Mouse (Mus musculus): Measurements from ENCODE around the gene Zfp831.
A peak's percentile ranks its signal among the peaks of the same experiment; 100 is the strongest.

Zfp831 gene

GRCm38 (mm10) chr2:174644975-174645374, 1.6 kb downstream of the Zfp831 start:
- DNase-seq (ENCODE audit: low spot score): no peak

GRCm38 (mm10) chr2:174652864-174653263, 9.5 kb downstream of the Zfp831 start:
- no peak for DNase-seq (ENCODE audit: low spot score)

DNA sequence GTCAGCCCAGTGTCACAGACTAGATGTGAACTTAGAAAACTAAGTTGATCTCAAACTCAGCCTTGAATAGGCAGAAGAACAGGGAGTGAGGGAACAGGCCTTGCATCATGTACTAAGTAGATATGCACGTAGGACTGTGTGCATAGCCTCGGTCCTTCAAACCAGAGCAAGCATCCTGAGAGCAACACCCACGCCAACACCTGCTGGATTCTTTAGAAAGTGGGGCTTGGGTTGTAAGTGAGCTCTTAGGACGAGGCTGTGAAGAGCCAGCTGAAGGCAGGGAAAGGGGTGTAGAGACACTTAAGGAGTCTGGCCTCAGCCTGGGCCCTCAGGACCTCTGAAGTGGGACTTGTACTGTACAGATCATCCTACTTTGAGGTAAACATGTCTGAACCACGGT, 12.0 kb downstream of the Zfp831 start:
- no peak for DNase-seq (ENCODE audit: low spot score)

GRCm38 (mm10) chr2:174658229-174658844, 15.0 kb downstream of the Zfp831 start:
- no peak for DNase-seq (ENCODE audit: low spot score)

GRCm38 (mm10) chr2:174659874-174660273, 16.5 kb downstream of the Zfp831 start:
- no peak for DNase-seq (ENCODE audit: low spot score)

DNA sequence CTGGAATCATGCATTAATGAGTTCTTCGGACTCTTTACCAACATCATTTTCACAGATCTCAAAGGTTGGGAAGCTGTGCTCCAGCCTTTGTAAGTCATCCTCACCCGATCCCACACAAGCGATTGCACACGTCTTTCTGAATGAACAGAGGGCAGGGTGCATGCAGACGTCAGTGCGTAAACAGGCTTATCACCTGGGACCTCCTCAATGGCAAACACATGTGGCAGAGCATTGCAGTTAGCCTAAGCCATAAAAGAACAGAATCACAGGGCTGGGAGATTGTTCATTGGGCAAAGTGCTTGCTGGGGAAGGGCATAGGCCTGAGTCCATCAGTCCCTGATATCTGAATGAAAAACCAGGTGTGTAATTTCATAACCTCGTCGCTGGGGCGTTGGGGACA, 17.0 kb downstream of the Zfp831 start:
- no peak for DNase-seq (ENCODE audit: low spot score)

- DNase-seq (ENCODE audit: low spot score): no peak
Observed at GRCm38 (mm10) chr2:174661436-174662171, 18.3 kb downstream of the Zfp831 start.

DNA sequence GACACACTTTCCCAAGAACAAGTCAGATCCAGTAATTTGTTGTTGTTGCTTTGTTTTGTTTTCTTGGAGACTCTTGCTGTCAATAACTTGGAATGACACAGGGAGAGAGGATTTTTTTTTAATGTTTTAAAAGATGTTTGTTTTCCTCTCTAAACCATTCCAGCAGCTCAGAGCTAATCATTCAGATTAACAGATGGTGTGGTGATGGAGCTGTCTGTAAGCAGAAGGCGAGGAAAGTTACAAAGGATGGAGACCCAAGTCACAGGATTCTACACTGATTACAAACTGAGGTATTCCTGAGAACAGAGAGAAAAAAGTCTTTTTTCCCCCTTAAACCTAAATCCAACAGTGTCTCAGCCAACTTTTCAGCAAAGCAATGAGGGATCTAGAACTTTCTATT, 19.3 kb downstream of the Zfp831 start:
- no peak for DNase-seq (ENCODE audit: low spot score)

GRCm38 (mm10) chr2:174665404-174665803, 22.1 kb downstream of the Zfp831 start:
- no peak for DNase-seq (ENCODE audit: low spot score)

DNA sequence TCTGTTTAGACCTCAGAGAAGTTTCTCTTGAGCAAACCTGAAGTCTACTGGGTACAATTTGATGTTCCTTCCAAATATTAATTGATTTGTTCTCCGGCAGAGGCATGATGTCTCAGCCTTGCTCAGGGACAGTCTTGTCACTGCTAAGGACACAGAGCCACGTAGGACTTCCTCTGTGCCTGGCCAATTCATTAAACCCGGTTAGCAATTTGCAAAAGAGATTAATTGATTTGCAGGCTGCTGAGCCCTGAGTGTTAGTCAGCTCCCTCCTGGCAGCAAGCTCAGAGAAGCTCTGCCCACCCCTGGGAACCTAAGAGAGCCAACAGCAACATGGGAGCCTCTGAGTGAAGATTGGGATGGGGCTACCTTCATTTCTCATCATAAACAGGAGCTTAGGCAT, 25.5 kb downstream of the Zfp831 start:
- DNase-seq (ENCODE audit: low spot score): no peak

DNA sequence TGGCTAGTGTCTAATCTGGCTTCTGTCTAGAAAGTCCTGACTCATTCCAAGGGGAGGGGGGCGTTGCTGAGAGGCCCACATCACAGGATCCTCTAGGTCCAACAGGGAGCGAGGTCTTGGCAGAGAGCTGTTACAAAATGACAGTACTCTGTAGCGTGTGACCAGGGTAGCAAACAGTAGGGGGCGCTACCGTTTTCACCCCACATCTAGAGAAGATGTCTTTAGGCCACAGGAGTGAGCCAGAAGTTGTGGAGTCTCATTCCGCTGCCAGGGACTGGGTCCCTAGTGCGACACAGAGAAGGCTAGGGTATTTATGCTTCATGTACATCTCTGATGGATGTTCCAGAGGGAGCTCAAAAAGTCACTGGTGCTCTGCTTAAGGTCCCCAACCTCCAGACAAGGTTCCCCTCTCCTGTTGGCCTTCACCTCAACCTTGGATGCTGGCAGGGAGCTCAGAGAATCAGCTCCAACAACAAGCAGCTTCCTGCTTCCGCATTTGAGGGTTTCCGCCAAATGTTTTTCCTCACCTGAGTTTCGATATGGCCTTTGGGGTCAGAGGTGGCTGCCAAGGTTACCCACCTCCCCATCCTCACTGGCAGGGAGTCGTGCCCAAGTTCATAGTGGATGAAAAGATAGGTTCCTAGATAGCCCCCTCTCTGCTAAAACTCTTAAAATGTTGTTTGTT, 29.3 kb downstream of the Zfp831 start:
- no peak for DNase-seq (ENCODE audit: low spot score)

DNA sequence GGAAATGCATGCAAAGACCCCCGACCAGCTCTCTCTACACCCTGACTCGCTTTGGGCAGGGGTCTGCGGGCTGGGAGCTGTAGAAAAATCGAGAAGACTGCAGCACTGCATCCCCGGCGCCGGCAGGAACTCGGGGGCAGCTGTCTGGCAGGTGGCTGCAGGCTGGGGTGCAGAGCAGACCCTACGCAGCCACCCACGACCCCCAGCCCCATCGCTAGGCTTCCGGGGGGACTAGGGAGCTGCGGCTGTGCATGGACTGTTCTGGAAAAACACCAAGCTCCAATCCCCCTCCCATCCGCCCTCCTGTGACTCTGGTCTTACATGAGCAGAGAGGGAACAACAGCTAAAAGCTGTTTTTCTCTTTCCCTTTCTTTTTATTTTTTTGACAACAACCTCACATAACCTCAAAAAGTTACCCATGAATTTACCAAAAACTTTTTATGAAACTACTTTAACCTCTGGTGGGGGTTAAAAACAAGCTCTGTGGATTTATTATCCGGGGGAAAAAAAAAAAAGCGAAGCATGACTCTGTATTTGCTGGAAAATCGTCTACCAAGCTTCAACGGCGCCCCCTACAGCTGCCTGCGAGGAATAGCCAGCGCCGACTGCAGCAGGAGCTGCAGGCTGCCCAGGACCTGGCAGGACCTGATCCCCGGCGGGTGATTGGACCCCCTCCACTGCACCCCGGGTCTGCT, 30.4 kb downstream of the Zfp831 start:
- DNase-seq (ENCODE audit: low spot score): peak; percentile 78

DNA sequence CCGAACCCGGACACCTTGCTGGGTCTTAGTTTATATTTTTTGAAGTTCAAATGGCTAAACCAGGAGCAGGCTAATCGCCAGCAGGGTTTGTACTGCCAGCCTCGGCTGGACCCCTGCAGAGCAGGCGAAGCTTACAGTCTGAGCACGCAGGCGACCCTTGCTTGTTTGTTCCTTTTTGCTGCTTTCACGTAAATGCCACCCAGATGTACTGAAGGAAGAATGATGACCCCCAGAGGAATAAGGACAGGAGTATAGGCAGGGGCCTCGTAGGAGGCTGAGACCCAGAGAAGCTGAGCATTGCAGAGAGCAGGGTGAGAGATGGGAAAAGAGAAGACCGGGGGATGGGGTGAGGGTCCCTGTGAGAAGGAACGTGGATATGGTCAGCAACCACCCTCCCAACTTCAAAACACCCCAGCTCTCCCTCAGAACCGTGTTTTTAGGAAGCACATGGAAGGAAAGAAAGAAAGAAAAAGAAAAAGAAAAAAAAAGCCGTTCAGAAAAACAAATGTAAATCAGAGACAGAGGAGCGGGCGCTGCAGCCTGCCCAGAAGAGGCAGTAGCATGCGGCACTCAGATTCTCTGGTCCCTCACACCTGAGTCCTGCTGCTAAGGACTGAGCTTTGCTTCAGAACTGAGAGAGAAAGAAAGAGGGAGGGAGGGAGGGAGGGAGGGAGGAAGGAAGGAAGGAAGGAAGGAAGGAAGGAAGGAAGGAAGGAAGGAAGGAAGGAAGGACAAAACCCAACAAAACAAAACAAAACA, 31.1 kb downstream of the Zfp831 start:
- DNase-seq (ENCODE audit: low spot score): no peak

- peak; percentile 51 for DNase-seq (ENCODE audit: low spot score)
Observed at GRCm38 (mm10) chr2:174675642-174676041, 32.3 kb downstream of the Zfp831 start.

DNA sequence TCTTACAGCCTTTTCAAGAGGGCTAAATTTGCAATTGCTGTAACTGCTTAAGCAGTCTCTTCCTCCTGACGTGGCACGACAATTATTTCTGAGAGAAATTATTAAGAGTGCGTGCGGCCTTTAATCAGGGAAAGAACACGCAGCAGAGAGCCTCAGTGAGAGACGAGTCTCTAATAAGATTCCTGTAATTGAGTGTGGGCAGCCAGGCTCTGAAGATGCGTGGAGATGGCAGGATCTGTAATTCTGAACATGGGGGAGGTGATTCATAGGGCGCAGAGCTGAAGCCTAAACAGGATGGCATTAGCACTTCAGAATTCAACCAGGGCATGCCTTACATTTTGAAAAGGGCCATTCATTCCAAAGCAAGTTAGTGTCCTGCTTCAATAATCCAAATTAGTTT, 58.0 kb downstream of the Zfp831 start:
- DNase-seq (ENCODE audit: low spot score): no peak

DNA sequence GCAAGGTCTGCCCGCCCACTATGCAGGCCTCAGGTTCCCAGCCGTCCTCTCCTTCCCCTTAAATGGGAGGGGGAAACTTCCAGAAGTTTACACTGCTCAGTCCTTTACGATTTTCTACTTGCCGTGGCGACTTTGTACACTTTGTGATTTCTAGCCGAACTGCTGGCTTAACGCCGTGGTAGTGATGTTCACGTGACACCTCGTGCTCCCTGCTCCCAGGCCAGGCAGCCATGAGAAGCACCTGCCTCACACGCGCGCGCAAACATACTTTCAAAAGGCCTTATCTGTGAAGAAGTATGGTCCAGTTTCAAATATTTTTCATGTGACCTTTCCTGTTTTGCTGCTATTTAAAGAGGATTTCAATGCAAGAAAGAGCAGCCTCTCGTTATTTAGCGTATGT, 63.8 kb downstream of the Zfp831 start:
- no peak for DNase-seq (ENCODE audit: low spot score)

- no peak for DNase-seq (ENCODE audit: low spot score)
Observed at GRCm38 (mm10) chr2:174708587-174708986, 65.3 kb downstream of the Zfp831 start.

GRCm38 (mm10) chr2:174710185-174710584, 66.9 kb downstream of the Zfp831 start:
- DNase-seq (ENCODE audit: low spot score): no peak

DNA sequence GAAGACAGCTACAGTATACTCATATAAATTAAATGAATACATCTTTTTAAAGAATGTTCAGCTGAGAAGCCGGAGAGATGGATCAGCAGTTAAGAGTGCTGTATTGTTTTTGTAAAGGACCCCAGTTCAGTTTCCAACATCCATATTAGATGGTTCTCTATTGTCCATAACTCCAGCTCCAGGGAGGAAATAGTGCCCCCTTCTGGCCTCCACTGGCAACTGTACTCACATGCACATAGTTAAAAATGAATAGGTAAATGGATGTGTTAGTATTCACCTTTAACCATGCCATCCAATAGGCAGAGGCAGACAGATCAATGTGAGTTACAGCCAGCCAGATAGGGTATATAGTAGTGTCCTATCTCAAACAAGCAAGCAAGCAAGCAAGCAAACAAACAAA, 68.7 kb downstream of the Zfp831 start:
- no peak for DNase-seq (ENCODE audit: low spot score)

- DNase-seq (ENCODE audit: low spot score): no peak
Observed at GRCm38 (mm10) chr2:174715938-174716337, 72.6 kb downstream of the Zfp831 start.

GRCm38 (mm10) chr2:174717857-174718256, 74.5 kb downstream of the Zfp831 start:
- DNase-seq (ENCODE audit: low spot score): no peak
